Mouse (Mus musculus) lung, postnatal 0 days (tissue): Measurements from ENCODE around the gene Pde4c.

ENCODE experiments used
- CTCF ChIP-seq: IDR thresholded peaks from 2 replicates; pipeline ENCODE4 v1.5.1; 2016; ENCODE audit warnings: antibody characterized with exemption, mild to moderate bottlenecking
- EP300 ChIP-seq: IDR thresholded peaks from 2 replicates; pipeline ENCODE4 v1.6.1; 2016; ENCODE audit warnings: antibody characterized with exemption, mild to moderate bottlenecking, control low read depth

GRCm38 (mm10) chr8:70796403-70797080 is 73.0 kb downstream of the Pde4c start:
- TF ChIP-seq CTCF (no peak), EP300 (no peak)
